Mouse (Mus musculus) E14TG2a.4 (cell line): ENCODE measurements at regions not wholly inside any gene's neighbourhood (a gene's known extent, or its start where the extent isn't known, plus 50 kb on each side); places are given as distances from the start of the nearest gene placed in this dataset.

ENCODE experiments used
- H3K27me3 ChIP-seq: 2 replicates; pipeline ENCODE4 v1.6.1; 2014; ENCODE audit warnings: low read length, control low read depth; ENCODE audit not compliant: insufficient read depth
- H3K36me3 ChIP-seq: 2 replicates; pipeline ENCODE4 v1.6.1; 2014; ENCODE audit warnings: low read length, control low read depth; ENCODE audit not compliant: insufficient read depth
- H3K4me1 ChIP-seq: replicated peaks from 2 replicates; pipeline ENCODE4 v1.6.1; 2014; ENCODE audit warnings: low read depth, low read length, control low read depth
- H3K4me3 ChIP-seq: replicated peaks from 2 replicates; pipeline ENCODE4 v1.5.1; 2014; ENCODE audit warnings: mild to moderate bottlenecking, low read length
- H3K9me3 ChIP-seq: 2 replicates; pipeline ENCODE4 v1.6.1; 2014; ENCODE audit warnings: low read length, control low read depth
- CTCF ChIP-seq: conservative IDR thresholded peaks from 2 replicates; pipeline ENCODE4 v1.5.1; 2014; ENCODE audit warnings: low read length
- NANOG ChIP-seq: IDR thresholded peaks from 2 replicates; pipeline ENCODE4 v1.6.1; 2014; ENCODE audit warnings: borderline replicate concordance, low read length, mixed read lengths
- POU5F1 ChIP-seq: IDR thresholded peaks from 2 replicates; pipeline ENCODE4 v1.6.1; 2014; ENCODE audit warnings: low read length, borderline replicate concordance

DNA sequence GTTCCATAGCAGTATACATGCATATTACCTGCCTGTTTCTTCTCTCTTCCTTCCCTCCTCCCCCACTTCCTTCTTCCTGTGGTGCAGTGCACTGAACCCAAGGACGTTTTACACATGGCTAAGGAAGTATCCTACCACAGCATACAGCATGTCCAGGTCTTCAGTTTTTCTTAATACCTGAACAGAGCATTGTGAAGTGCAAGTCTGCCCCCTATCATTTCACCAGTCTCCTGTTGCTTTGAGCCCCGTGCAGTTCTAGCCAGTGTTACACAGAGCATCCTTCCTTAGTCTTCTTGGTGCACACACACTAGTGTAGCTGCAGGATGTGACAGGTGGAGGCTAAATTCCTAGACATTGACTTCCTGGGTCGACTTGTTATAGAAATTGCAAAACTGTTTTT, 53.7 kb upstream of the Foxb1 start:
- no peaks in the 10 kb centered on the region for H3K27me3 ChIP-seq
- H3K9me3 ChIP-seq = peaks cover 7% of the 10 kb centered on the region
- H3K4me3 ChIP-seq = no peak overlapping the region
- TF ChIP-seq POU5F1 (no peak), CTCF (no peak), NANOG (no peak)
- no peaks in the 10 kb centered on the region for H3K36me3 ChIP-seq
- no peaks in the 10 kb centered on the region for H3K4me1 ChIP-seq

DNA sequence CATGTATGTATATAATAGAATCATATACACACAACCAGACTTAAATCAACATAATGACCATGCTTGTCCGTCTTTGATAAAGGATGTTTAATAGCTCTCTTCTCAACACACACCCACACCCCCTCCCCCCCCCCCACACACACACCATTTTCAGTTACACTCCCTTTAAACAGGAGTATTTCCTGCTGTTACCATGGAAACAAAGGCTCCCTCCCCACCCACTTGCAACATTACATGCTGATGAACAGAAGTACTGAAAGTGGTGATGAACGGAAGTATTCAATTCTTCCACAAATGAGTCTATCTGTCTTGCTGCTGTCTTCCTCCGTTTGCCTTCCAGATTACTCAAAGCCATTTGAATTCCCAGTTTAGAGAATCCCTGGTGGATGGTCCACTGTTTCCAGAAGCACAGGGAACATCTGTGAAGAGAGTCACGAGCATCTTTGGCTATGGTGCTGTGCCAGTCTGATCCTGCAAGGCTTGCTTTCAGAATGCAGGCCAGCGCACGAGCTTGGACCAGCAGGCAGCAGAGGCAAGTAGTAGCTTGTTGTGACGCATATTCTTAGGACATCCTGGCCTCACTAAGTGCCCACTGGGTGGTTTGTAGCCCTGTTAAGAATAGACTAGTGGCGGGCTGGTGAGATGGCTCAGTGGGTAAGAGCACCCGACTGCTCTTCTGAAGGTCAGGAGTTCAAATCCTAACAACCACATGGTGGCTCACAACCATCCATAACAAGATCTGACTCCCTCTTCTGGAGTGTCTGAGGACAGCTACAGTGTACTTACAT, 62.6 kb upstream of the Foxb1 start:
- Histone ChIP-seq H3K27me3 (no peaks in the 10 kb centered on the region), H3K4me3 (no peak overlapping the region), H3K4me1 (peaks cover 2% of the 10 kb centered on the region; the same call in 1 of the 2 replicates), H3K36me3 (no peaks in the 10 kb centered on the region), H3K9me3 (no peaks in the 10 kb centered on the region)
- TF ChIP-seq NANOG (no peak), POU5F1 (no peak), CTCF (no peak)

- Histone ChIP-seq H3K4me1 (peaks cover 2% of the 10 kb centered on the region; the same call in 1 of the 2 replicates), H3K9me3 (no peaks in the 10 kb centered on the region), H3K27me3 (no peaks in the 10 kb centered on the region), H3K4me3 (no peak overlapping the region), H3K36me3 (no peaks in the 10 kb centered on the region)
- TF ChIP-seq POU5F1 (no peak), CTCF (no peak), NANOG (no peak)
These were observed 67.7 kb upstream of the Foxb1 start for GRCm38 (mm10) chr9:69828428-69828827.

- no peak for TF ChIP-seq NANOG
- no peak for TF ChIP-seq CTCF
- TF ChIP-seq POU5F1 = no peak
- no peaks in the 10 kb centered on the region for H3K36me3 ChIP-seq
- H3K27me3 ChIP-seq = no peaks in the 10 kb centered on the region
- no peak overlapping the region for H3K4me3 ChIP-seq
- H3K9me3 ChIP-seq = no peaks in the 10 kb centered on the region
- no peaks in the 10 kb centered on the region for H3K4me1 ChIP-seq
These were observed 74.7 kb upstream of the Foxb1 start for GRCm38 (mm10) chr9:69835396-69835795.

- H3K4me1 ChIP-seq = no peaks in the 10 kb centered on the region
- H3K4me3 ChIP-seq = no peak overlapping the region
- TF ChIP-seq CTCF (no peak), POU5F1 (no peak), NANOG (no peak)
- no peaks in the 10 kb centered on the region for H3K36me3 ChIP-seq
- 0 out of 2 replicates have a peak, but pooled peaks cover 3% of the 10 kb centered on the region for H3K9me3 ChIP-seq
- H3K27me3 ChIP-seq = no peaks in the 10 kb centered on the region
These were observed 78.5 kb upstream of the Foxb1 start for GRCm38 (mm10) chr9:69839198-69839597.

DNA sequence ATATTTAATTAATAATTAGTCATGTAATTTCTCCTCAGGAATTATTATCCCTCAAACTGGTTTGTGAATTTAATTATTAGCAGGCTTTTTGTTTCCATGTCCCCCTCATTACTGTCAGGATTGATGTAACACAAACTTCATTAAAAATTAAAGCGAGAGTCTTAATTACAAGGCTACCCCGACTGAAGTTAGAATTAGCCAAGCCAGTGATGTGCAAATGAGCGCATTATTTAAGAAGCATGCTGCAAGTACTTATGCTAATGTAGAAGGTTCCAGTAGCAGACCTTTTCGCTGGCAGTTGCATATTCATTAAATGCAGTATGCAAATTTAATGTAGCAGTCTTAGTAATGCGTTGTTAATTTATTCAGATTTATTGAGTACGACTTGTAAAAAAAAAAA, 84.0 kb upstream of the Foxb1 start:
- Histone ChIP-seq H3K36me3 (no peaks in the 10 kb centered on the region), H3K4me1 (no peaks in the 10 kb centered on the region), H3K4me3 (no peak overlapping the region), H3K27me3 (no peaks in the 10 kb centered on the region), H3K9me3 (peaks cover 36% of the 10 kb centered on the region)
- TF ChIP-seq NANOG (no peak), POU5F1 (no peak), CTCF (no peak)

GRCm38 (mm10) chr9:69845210-69845609, 84.5 kb upstream of the Foxb1 start:
- peaks cover 37% of the 10 kb centered on the region for H3K9me3 ChIP-seq
- H3K36me3 ChIP-seq = no peaks in the 10 kb centered on the region
- H3K27me3 ChIP-seq = no peaks in the 10 kb centered on the region
- no peak for TF ChIP-seq CTCF
- no peak for TF ChIP-seq NANOG
- no peak for TF ChIP-seq POU5F1
- H3K4me1 ChIP-seq = no peaks in the 10 kb centered on the region
- no peak overlapping the region for H3K4me3 ChIP-seq

GRCm38 (mm10) chr9:69856621-69857020, 95.9 kb upstream of the Foxb1 start:
- H3K36me3 ChIP-seq = no peaks in the 10 kb centered on the region
- no peak overlapping the region for H3K4me3 ChIP-seq
- TF ChIP-seq POU5F1 (no peak), NANOG (no peak), CTCF (no peak)
- no peaks in the 10 kb centered on the region for H3K4me1 ChIP-seq
- H3K9me3 ChIP-seq = peaks cover 12% of the 10 kb centered on the region
- H3K27me3 ChIP-seq = peaks cover 2% of the 10 kb centered on the region; the same call in 1 of the 2 replicates
